Mouse (Mus musculus) embryonic fibroblast, embryonic 13.5 days (primary cell): ENCODE results near the gene Btg2. TPM values are rescaled to one million over a fixed set of nuclear protein-coding genes. Genes with fewer than 3 reads are reported as not detected.

Experiments
- H3K27ac ChIP-seq: 2 replicates; pipeline ENCODE4 v1.5.1; 2012; ENCODE audit warnings: low read length, control low read depth, inconsistent platforms; ENCODE audit not compliant: insufficient read depth
- H3K4me1 ChIP-seq: 2 replicates; pipeline ENCODE4 v1.6.1; 2011; ENCODE audit warnings: low read length; ENCODE audit not compliant: control insufficient read depth, insufficient read depth
- H3K4me3 ChIP-seq: 2 replicates; pipeline ENCODE4 v1.5.1; 2011; ENCODE audit warnings: mild to moderate bottlenecking, control low read depth, low read length; ENCODE audit not compliant: insufficient read depth
- CTCF ChIP-seq: IDR thresholded peaks from 2 replicates; pipeline ENCODE4 v1.5.1; 2011; ENCODE audit warnings: mild to moderate bottlenecking, control low read depth, low read length, moderate library complexity, borderline replicate concordance; ENCODE audit not compliant: insufficient read depth
- POLR2A ChIP-seq: IDR thresholded peaks from 2 replicates; pipeline ENCODE4 v1.6.1; 2011; ENCODE audit warnings: low read depth, mild to moderate bottlenecking, control low read depth, low read length, moderate library complexity
- polyA plus RNA-seq: library from polyadenylated mRNA; stranded (reverse); fragments of >200 nt; gene quantifications from 2 replicates; pipeline ENCODE4 v1.2.4, GENCODE M21; 2011; ENCODE audit warnings: low read depth; ENCODE audit not compliant: missing spikeins, insufficient read length

The Btg2 gene
- polyA plus RNA-seq, 1 experiment, result 96.4 TPM

DNA sequence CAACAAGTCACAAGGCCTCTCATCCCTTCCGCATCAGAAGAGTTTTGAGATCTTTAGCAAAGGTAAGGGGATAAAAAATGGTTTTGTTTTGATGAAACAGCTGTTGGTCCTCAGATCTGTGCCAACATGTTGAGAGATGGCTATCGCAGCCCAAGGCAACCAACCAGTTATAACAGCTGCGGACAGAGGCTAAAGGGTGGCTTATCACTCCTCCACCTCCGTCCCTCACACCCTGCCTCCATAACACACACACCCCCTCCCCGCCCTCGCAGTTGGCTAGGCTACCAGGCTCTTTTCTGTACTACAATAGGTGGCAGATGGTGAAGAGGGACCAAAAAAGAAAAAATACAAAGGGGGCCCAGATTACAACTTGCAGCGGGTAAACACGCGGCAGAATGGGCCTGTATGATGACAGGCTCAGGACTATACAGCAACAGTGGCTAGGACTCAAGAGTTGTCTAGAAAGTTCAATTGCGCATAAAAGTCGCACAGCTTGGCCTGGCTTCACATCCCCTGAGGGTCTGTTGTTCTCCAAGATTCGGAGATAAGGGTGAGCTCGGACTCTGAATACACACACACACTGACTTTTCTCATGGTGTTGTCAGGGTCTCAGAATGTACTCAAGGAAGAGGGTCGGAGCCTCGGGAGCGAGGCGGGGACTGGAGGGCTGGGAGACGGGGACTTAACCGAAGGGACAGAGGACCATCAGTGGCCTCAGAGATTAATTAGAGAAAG lies 692 bp downstream of the Btg2 start:
- TF ChIP-seq POLR2A (peak; percentile 48; the same call in 1 of the 2 replicates), CTCF (no peak)
- Histone ChIP-seq H3K4me1 (peaks cover 12% of the 10 kb centered on the region), H3K4me3 (peak overlapping the region; percentile 98), H3K27ac (peak overlapping the region; percentile 49)

DNA sequence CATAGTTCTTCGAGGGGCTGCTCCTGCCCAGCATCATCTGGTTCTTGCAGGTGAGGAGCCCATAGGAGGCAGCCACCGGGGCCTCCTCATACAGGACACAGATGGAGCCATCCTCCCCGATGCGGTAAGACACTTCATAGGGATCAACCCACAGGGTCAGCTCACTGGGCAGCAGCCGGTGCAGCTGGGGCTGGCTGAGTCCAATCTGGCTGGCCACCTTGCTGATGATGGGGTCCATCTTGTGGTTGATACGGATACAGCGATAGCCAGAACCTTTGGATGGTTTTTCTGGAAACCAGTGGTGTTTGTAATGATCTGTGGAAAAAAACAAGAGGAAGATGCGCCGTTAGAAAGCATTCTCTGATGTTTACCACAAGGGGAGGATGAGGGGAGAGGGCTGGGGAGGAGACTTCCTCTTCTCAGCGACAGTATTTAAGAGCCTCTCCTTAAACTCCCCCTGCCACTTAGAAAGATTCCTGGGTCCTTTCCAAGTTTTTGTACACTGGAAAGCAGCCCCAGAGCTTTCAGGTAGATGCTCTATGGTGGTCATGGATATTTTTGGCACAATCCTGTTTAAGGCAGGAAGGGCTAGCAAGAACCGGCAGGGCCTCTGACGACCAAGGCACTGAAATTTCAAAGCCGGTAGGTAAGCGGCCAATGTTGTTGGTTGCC lies 1.4 kb downstream of the Btg2 start:
- Histone ChIP-seq H3K4me1 (peaks cover 12% of the 10 kb centered on the region), H3K4me3 (peak overlapping the region; percentile 98), H3K27ac (peak overlapping the region; percentile 49; the same call in 1 of the 2 replicates)
- TF ChIP-seq POLR2A (peak; percentile 35), CTCF (peak; percentile 18; the same call in 1 of the 2 replicates)

- Histone ChIP-seq H3K27ac (no peak overlapping the region), H3K4me1 (peaks cover 12% of the 10 kb centered on the region), H3K4me3 (peak overlapping the region; percentile 98)
- TF ChIP-seq POLR2A (no peak; the same call in 1 of the 2 replicates), CTCF (no peak)
Observed at GRCm38 (mm10) chr1:134076789-134077188, 2.1 kb downstream of the Btg2 start.

DNA sequence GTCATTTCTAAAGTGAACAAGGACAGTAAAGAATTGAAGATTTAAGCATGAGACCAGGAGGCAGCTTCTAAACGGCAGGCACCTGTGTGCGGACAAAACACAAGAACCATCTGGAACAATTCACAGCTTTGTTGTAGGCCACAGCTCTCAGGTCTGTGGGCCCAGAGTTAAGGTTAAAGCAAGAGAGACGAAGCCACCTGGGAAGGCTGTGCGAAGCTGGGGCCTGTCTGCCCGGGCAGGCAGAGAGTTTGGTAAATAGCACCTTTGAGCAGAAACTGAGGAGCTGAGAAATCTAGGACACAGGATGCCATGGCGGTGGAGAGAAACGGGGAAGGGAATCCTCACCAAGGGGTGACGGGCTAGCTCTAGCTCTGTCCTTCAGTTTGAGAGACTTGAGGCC lies 3.4 kb downstream of the Btg2 start:
- peaks cover 12% of the 10 kb centered on the region for H3K4me1 ChIP-seq
- H3K4me3 ChIP-seq, result peak overlapping the region; percentile 98
- peak overlapping the region; percentile 36; the same call in 1 of the 2 replicates for H3K27ac ChIP-seq
- TF ChIP-seq CTCF (no peak), POLR2A (no peak; the same call in 1 of the 2 replicates)

DNA sequence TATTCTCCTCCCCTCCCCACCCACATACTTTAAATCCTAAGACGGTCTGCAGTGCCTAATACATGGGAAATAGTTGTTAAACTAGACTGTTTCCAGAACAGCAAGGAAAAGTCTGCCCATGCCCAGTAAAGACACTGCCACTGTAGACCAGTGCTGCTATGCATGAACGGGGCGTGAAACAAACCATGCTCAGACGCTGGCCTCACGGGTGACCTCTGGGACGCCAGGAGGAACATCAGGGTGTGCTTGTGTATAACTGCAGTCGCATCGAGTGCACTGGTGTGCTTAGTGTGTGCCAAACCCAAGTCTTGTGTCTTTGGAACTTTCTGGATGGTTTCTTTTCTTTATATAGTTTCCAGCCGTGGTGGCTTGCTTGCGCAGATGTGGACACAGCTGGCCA lies 4.3 kb downstream of the Btg2 start:
- Histone ChIP-seq H3K4me1 (peaks cover 12% of the 10 kb centered on the region), H3K4me3 (no peak overlapping the region), H3K27ac (no peak overlapping the region)
- TF ChIP-seq POLR2A (peak; percentile 54; the same call in 1 of the 2 replicates), CTCF (no peak)

DNA sequence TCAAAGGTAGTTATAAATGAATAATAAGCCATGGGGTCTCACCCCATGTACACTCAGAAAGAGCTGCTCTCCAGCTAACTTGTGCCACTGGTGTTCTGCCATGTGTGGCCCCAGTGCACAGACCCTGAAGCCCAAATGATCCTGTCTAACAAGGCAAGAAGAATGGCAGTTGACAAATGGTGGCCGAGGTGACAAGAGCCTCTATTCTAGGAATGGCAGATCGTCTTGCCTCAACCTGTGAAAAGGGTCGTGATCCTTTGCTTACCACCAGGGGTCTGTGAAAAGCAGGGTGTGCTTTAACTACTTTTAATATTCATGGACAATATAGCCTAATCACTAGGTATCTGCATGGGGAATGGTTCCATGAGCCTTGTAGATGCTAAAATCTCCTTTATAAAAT lies 4.7 kb downstream of the Btg2 start:
- no peak overlapping the region for H3K27ac ChIP-seq
- peak; percentile 87 for TF ChIP-seq POLR2A
- TF ChIP-seq CTCF, result no peak

DNA sequence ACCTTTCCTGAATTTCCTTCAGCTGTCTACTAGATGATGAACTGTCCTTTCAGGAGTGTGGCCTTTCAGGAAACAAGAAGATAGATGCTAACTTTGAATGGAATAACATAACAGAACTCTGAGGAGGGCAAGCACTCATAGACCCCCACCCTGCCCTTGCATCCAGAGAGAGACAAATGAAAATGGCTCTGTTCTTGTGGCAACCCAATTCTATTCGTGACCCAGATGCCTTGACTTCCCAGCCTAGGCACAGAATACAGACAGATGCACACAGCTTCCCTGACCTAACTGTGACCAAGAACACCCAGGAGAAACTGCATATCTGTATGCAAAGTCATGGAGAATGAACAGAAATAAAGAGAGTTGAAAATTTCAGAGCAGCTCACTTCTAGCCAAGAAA lies 5.3 kb downstream of the Btg2 start:
- peaks cover 12% of the 10 kb centered on the region for H3K4me1 ChIP-seq
- H3K4me3 ChIP-seq, result no peak overlapping the region
- no peak for TF ChIP-seq CTCF
- TF ChIP-seq POLR2A, result peak; percentile 67
- no peak overlapping the region for H3K27ac ChIP-seq

More for the DNA sequence above, 4.7 kb downstream of the Btg2 start:
- Histone ChIP-seq H3K4me3 (no peak overlapping the region), H3K4me1 (peaks cover 12% of the 10 kb centered on the region)

DNA sequence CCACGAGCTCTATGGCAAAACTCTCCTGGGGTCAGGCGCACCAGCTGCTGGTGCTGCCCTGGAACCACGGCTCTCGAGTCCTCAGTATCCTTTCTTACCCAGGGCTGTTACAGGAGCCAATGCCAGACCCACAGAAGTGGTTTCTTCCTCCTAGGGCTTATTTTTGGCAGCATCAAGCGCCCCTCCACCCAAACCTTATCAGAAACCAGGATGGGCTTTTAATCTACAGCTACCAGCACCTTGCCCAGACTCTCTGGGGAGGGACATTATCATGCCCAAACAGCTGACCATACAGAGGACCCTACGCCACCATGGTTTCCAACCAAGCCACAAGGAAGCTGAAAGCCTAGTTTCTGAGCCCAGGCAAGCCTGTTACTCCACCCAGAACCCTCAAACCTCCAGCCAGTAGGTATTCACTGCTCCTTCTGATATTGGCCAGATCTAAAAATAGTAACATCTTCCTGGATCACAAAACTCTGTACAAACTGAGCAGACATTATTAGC lies 5.8 kb downstream of the Btg2 start:
- Histone ChIP-seq H3K27ac (no peak overlapping the region), H3K4me1 (peaks cover 12% of the 10 kb centered on the region), H3K4me3 (no peak overlapping the region)
- TF ChIP-seq POLR2A, result no peak; the same call in 1 of the 2 replicates
- no peak for TF ChIP-seq CTCF

- Histone ChIP-seq H3K4me1 (peaks cover 8% of the 10 kb centered on the region), H3K4me3 (no peak overlapping the region), H3K27ac (no peak overlapping the region)
- TF ChIP-seq CTCF, result no peak
- no peak for TF ChIP-seq POLR2A
Observed at GRCm38 (mm10) chr1:134071411-134072018, 7.4 kb downstream of the Btg2 start.
